Mouse (Mus musculus): ENCODE measurements around the gene Cdh23.

GRCm38 (mm10) chr10:60724496-60724895, 28.2 kb upstream of the Cdh23 start:
- no peak for TF ChIP-seq CTCF (IDR thresholded peaks at IDR 0.05; ENCODE audit: control insufficient read depth, insufficient read depth, insufficient read length)
- TF ChIP-seq CEBPB (IDR thresholded peaks at IDR 0.05; ENCODE audit: low read depth): no peak
- no peak for TF ChIP-seq MYOG (IDR thresholded peaks at IDR 0.05; ENCODE audit: control insufficient read depth, extremely low read depth, insufficient read length)

Measured in C2C12 (cell line).